Mouse (Mus musculus) layer of hippocampus, adult 8-10 months (tissue): Measurements from ENCODE around the gene Clstn1. TPM values are rescaled to one million over a fixed set of nuclear protein-coding genes. Genes with fewer than 3 reads are reported as not detected.

Experiments used
- DNase-seq, 2 experiments: peaks; one replicate each; pipeline ENCODE4 v3.0.0; 2022; ENCODE audit warnings: low spot score in 2 of 2
- total RNA-seq, 4 experiments: library from RNA; stranded (reverse); gene quantifications; 2 replicates each; pipeline ENCODE4 v1.2.4; 2022

Gene Clstn1
- 100 to 1,000 TPM; 744 to 810 (median 791) TPM for total RNA-seq

GRCm38 (mm10) chr4:149586044-149586782 is at the start of gene Clstn1:
Clstn1 (plus strand) TSS chr4:149586468.
- peak in 1 of 2 experiments; percentile 38 for DNase-seq

- no peak for DNase-seq
These were observed 46.8 kb upstream of the Clstn1 start for GRCm38 (mm10) chr4:149539441-149539840.

- no peak for DNase-seq
These were observed 44.3 kb upstream of the Clstn1 start for GRCm38 (mm10) chr4:149541935-149542334.

- DNase-seq, result no peak
These were observed 43.8 kb upstream of the Clstn1 start for GRCm38 (mm10) chr4:149542431-149542830.

GRCm38 (mm10) chr4:149542927-149543553 is 43.2 kb upstream of the Clstn1 start:
- peak; percentile 69 to 89 for DNase-seq

- no peak for DNase-seq
These were observed 41.4 kb upstream of the Clstn1 start for GRCm38 (mm10) chr4:149544892-149545291.

GRCm38 (mm10) chr4:149546797-149547444 is 39.3 kb upstream of the Clstn1 start:
- no peak for DNase-seq

GRCm38 (mm10) chr4:149547523-149547922 is 38.7 kb upstream of the Clstn1 start:
- DNase-seq, result no peak

- peak; percentile 86 to 95 for DNase-seq
These were observed 36.9 kb upstream of the Clstn1 start for GRCm38 (mm10) chr4:149549221-149549925.

- DNase-seq, result no peak
These were observed 35.4 kb upstream of the Clstn1 start for GRCm38 (mm10) chr4:149550866-149551265.

- DNase-seq, result no peak
These were observed 34.6 kb upstream of the Clstn1 start for GRCm38 (mm10) chr4:149551696-149552095.

GRCm38 (mm10) chr4:149553834-149554233 is 32.4 kb upstream of the Clstn1 start:
- DNase-seq, result no peak

GRCm38 (mm10) chr4:149556111-149556510 is 30.2 kb upstream of the Clstn1 start:
- DNase-seq, result peak; percentile 71 to 77

GRCm38 (mm10) chr4:149557905-149558304 is 28.4 kb upstream of the Clstn1 start:
- DNase-seq, result no peak

GRCm38 (mm10) chr4:149558389-149558788 is 27.9 kb upstream of the Clstn1 start:
- no peak for DNase-seq

- DNase-seq, result peak in 1 of 2 experiments; percentile 57
These were observed 24.9 kb upstream of the Clstn1 start for GRCm38 (mm10) chr4:149561392-149561791.

GRCm38 (mm10) chr4:149561986-149562904 is 24.0 kb upstream of the Clstn1 start:
- DNase-seq, result peak; percentile 81 to 83

GRCm38 (mm10) chr4:149562905-149563347 is 23.3 kb upstream of the Clstn1 start:
- DNase-seq, result no peak

- no peak for DNase-seq
These were observed 22.3 kb upstream of the Clstn1 start for GRCm38 (mm10) chr4:149563941-149564361.
